Mouse (Mus musculus) midbrain, embryonic 14.5 days (tissue): ENCODE results near the gene Ctnna2. TPM values are rescaled to one million over a fixed set of nuclear protein-coding genes. Genes with fewer than 3 reads are reported as not detected.

Experiments
- ATAC-seq: fragments of 200-750 bp; cut with Nextera tagmentation; 2 replicates; pipeline ENCODE4 v1.8.0; 2017; ENCODE audit warnings: moderate number of reproducible peaks, moderate library complexity; ENCODE audit not compliant: low FRiP score, low TSS enrichment
- DNase-seq: peaks from one replicate; pipeline ENCODE4 v3.0.0-alpha.2; 2015
- H3K27ac ChIP-seq: fragments of 300-500 bp; sonication (generic); replicated peaks from 2 replicates; pipeline ENCODE4 v1.5.1; 2014; ENCODE audit warnings: mild to moderate bottlenecking, low read depth, low read length, moderate library complexity
- H3K27me3 ChIP-seq: fragments of 300-500 bp; sonication (generic); 2 replicates; pipeline ENCODE4 v1.6.1; 2014; ENCODE audit warnings: low read length, control low read depth, mixed read lengths; ENCODE audit not compliant: control insufficient read depth, insufficient read depth
- H3K36me3 ChIP-seq: fragments of 300-500 bp; sonication (generic); 2 replicates; pipeline ENCODE4 v1.6.1; 2014; ENCODE audit warnings: low read length, control low read depth; ENCODE audit not compliant: control insufficient read depth, insufficient read depth
- H3K4me1 ChIP-seq: fragments of 300-500 bp; sonication (generic); 2 replicates; pipeline ENCODE4 v1.6.1; 2014; ENCODE audit warnings: mild to moderate bottlenecking, antibody characterized with exemption, low read length, control low read depth; ENCODE audit not compliant: control insufficient read depth, insufficient read depth
- H3K4me2 ChIP-seq: fragments of 300-500 bp; sonication (generic); 2 replicates; pipeline ENCODE4 v1.6.1; 2014; ENCODE audit warnings: mild to moderate bottlenecking, low read length, moderate library complexity
- H3K4me3 ChIP-seq: fragments of 300-500 bp; sonication (generic); replicated peaks from 2 replicates; pipeline ENCODE4 v1.5.1; 2014; ENCODE audit warnings: low read depth, low read length
- H3K9ac ChIP-seq: fragments of 300-500 bp; sonication (generic); replicated peaks from 2 replicates; pipeline ENCODE4 v1.6.1; 2014; ENCODE audit warnings: mild to moderate bottlenecking, low read length, moderate library complexity
- H3K9me3 ChIP-seq: fragments of 300-500 bp; sonication (generic); 2 replicates; pipeline ENCODE4 v1.6.1; 2016; ENCODE audit warnings: low read length, control low read depth, mixed read lengths; ENCODE audit not compliant: control insufficient read depth
- WGBS: fragments of 180-500 bp; shearing (Covaris S2); extraction: QIAGEN DNeasy Blood & Tissue Kit; methylation state at CpG from one replicate; pipeline ENCODE4 v1.1.7; 2014; 5-methylcytosine and 5-hydroxymethylcytosine counted together
- polyA plus RNA-seq: library from polyadenylated mRNA; unstranded; fragments of >200 nt; fragmentation: Nextera tagmentation; extraction: Ambion mirVana; gene quantifications from 2 replicates; pipeline ENCODE4 v1.2.1, GENCODE M21; 2014

Ctnna2 gene
- polyA plus RNA-seq, 1 experiment from 2014 or later = 141 TPM

DNA sequence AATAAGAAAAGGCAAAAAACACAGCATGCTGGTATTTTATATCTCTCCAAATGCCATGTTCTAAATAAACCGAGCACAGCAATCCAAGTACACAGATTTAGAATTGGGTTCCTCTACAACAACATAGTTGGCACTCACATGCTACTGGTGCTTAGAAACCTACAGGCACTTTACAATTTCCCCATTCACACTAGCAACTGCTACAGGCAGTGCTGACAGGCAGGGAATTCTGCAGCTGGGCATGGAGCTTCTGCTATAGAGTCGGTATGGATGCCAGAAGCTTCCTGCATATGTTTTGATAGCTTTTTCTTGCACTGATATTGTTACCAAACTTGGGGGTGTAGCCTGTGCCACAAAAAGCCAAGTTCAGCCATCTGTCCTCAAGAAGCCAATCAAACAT is 131.8 kb downstream of the Ctnna2 start:
- ATAC-seq (no peak), DNase-seq (no peak)
- H3K4me2 ChIP-seq = no peak overlapping the region
- no peak overlapping the region for H3K4me3 ChIP-seq
- no peaks in the 10 kb centered on the region for H3K4me1 ChIP-seq
- no peak overlapping the region for H3K9ac ChIP-seq
- H3K27me3 ChIP-seq = no peaks in the 10 kb centered on the region
- no peak overlapping the region for H3K27ac ChIP-seq
- H3K9me3 ChIP-seq = no peaks in the 10 kb centered on the region
- H3K36me3 ChIP-seq = no peaks in the 10 kb centered on the region
- WGBS = 91% methylated on average over 2 of the region's 2 CpGs

- 0 out of 2 replicates have a peak, but pooled peaks cover 3% of the 10 kb centered on the region for H3K4me1 ChIP-seq
- no peaks in the 10 kb centered on the region for H3K27me3 ChIP-seq
- no peak overlapping the region for H3K4me3 ChIP-seq
- no peaks in the 10 kb centered on the region for H3K9me3 ChIP-seq
- H3K36me3 ChIP-seq = no peaks in the 10 kb centered on the region
- H3K4me2 ChIP-seq = no peak overlapping the region
- no peak overlapping the region for H3K27ac ChIP-seq
- H3K9ac ChIP-seq = no peak overlapping the region
- WGBS = 85% methylated on average over 2 of the region's 2 CpGs
- ATAC-seq (no peak), DNase-seq (peak; percentile 42)
Observed at GRCm38 (mm10) chr6:77839076-77839475, 140.4 kb downstream of the Ctnna2 start.

DNA sequence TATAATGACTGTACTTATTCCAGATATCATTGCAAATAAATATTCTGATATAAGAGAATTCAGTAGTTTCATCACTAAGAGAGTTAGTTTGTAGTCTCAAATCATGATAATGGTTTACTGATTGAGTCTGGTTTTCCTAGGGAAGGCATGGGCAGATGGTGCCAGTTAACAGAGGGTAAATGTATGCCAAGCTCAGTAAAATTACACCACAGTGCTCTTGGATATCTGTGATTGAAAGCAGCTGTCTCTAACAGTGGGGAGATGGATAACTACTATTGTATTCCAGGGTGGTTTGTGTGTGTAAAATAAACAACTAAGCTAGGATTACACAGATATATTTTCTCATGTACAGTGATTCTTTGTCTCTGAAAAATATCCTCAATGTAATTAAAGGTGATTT is 140.8 kb downstream of the Ctnna2 start:
- ATAC-seq (no peak), DNase-seq (no peak)
- no peaks in the 10 kb centered on the region for H3K9me3 ChIP-seq
- no peaks in the 10 kb centered on the region for H3K36me3 ChIP-seq
- H3K4me1 ChIP-seq = 0 out of 2 replicates have a peak, but pooled peaks cover 3% of the 10 kb centered on the region
- H3K27me3 ChIP-seq = no peaks in the 10 kb centered on the region
- H3K4me3 ChIP-seq = no peak overlapping the region
- H3K4me2 ChIP-seq = no peak overlapping the region
- no peak overlapping the region for H3K9ac ChIP-seq
- no peak overlapping the region for H3K27ac ChIP-seq

- Histone ChIP-seq H3K9me3 (no peaks in the 10 kb centered on the region), H3K36me3 (no peaks in the 10 kb centered on the region), H3K4me3 (no peak overlapping the region), H3K4me1 (0 out of 2 replicates have a peak, but pooled peaks cover 3% of the 10 kb centered on the region), H3K9ac (no peak overlapping the region), H3K27ac (no peak overlapping the region), H3K27me3 (no peaks in the 10 kb centered on the region), H3K4me2 (no peak overlapping the region)
- WGBS = 98% methylated on average over 3 of the region's 3 CpGs
- DNase-seq (no peak), ATAC-seq (no peak)
Observed at GRCm38 (mm10) chr6:77837543-77837942, 142.0 kb downstream of the Ctnna2 start.

GRCm38 (mm10) chr6:77834680-77835079 is 144.8 kb downstream of the Ctnna2 start:
- 74% methylated on average over 2 of the region's 2 CpGs for WGBS

GRCm38 (mm10) chr6:77827526-77827925 is 152.0 kb downstream of the Ctnna2 start:
- Histone ChIP-seq H3K27ac (no peak overlapping the region), H3K4me2 (no peak overlapping the region), H3K4me3 (no peak overlapping the region), H3K9ac (no peak overlapping the region), H3K9me3 (no peaks in the 10 kb centered on the region), H3K4me1 (peaks cover 6% of the 10 kb centered on the region; the same call in 1 of the 2 replicates), H3K36me3 (no peaks in the 10 kb centered on the region), H3K27me3 (no peaks in the 10 kb centered on the region)
- no peak; the same call in 1 of the 2 replicates for ATAC-seq
- DNase-seq = peak; percentile 46
- WGBS = 56% methylated on average over 1 of the region's 1 CpGs

More at GRCm38 (mm10) chr6:77834680-77835079, 144.8 kb downstream of the Ctnna2 start:
- Histone ChIP-seq H3K27me3 (no peaks in the 10 kb centered on the region), H3K4me1 (peaks cover 9% of the 10 kb centered on the region; the same call in 1 of the 2 replicates), H3K27ac (no peak overlapping the region), H3K9me3 (no peaks in the 10 kb centered on the region), H3K36me3 (no peaks in the 10 kb centered on the region), H3K9ac (no peak overlapping the region), H3K4me2 (no peak overlapping the region), H3K4me3 (no peak overlapping the region)
- no peak for ATAC-seq
- no peak for DNase-seq

DNA sequence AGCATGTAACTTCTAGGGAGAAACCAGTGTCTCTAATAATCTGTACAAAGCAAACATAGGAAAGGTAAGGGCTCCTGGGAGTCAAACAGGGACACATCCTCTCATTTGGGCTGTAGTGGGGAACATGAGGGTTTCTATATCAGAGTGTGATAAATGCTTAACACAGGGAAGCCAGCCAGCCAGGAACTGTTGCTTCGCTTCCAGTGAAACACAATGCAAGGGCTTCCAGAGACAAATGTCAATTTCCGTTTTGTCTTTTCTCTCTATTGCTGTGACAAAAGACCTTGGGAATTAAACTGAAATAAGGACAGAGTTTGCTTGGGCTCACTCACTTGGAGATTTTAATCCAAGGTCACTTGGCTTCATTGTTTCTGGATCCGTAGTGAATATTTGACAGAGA is 162.4 kb downstream of the Ctnna2 start:
- WGBS = 54% methylated on average over 3 of the region's 3 CpGs

DNA sequence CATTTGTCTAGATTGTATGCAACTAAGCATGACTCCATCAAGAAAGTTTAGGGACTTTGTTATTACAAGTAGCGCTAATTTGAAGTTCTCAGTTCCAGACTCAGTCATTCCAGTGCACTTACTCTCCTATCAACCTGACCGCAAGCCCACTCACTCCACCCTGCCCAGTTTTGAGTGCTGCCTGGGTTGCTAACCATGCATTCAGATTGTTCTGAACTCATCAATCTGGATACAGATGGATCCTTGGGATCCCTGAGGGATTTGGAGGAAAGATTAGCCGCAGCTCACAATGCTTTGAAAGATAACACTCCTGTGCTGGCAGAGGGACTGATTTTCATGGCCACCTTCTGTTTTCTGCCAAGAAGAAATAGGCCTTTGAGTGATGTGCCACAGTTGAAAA is 168.5 kb downstream of the Ctnna2 start:
- H3K36me3 ChIP-seq = no peaks in the 10 kb centered on the region
- H3K4me3 ChIP-seq = no peak overlapping the region
- H3K4me1 ChIP-seq = peaks cover 9% of the 10 kb centered on the region; the same call in 1 of the 2 replicates
- H3K9ac ChIP-seq = no peak overlapping the region
- ATAC-seq = no peak
- no peaks in the 10 kb centered on the region for H3K9me3 ChIP-seq
- WGBS = 59% methylated on average over 3 of the region's 3 CpGs
- no peak overlapping the region for H3K4me2 ChIP-seq
- H3K27ac ChIP-seq = no peak overlapping the region
- no peaks in the 10 kb centered on the region for H3K27me3 ChIP-seq
- DNase-seq = no peak

More for the DNA sequence above, 162.4 kb downstream of the Ctnna2 start:
- Histone ChIP-seq H3K4me3 (no peak overlapping the region), H3K9ac (no peak overlapping the region), H3K27me3 (no peaks in the 10 kb centered on the region), H3K36me3 (no peaks in the 10 kb centered on the region), H3K4me1 (peaks cover 4% of the 10 kb centered on the region; the same call in 1 of the 2 replicates), H3K27ac (no peak overlapping the region), H3K4me2 (no peak overlapping the region), H3K9me3 (no peaks in the 10 kb centered on the region)
- DNase-seq (no peak), ATAC-seq (no peak)

- H3K27me3 ChIP-seq = no peaks in the 10 kb centered on the region
- no peaks in the 10 kb centered on the region for H3K36me3 ChIP-seq
- no peak overlapping the region for H3K9ac ChIP-seq
- ATAC-seq (no peak), DNase-seq (no peak)
- no peaks in the 10 kb centered on the region for H3K9me3 ChIP-seq
- WGBS = 74% methylated on average over 3 of the region's 3 CpGs
- H3K4me3 ChIP-seq = no peak overlapping the region
- H3K27ac ChIP-seq = no peak overlapping the region
- H3K4me2 ChIP-seq = no peak overlapping the region
- H3K4me1 ChIP-seq = no peaks in the 10 kb centered on the region
Observed at GRCm38 (mm10) chr6:77802604-77803003, 176.9 kb downstream of the Ctnna2 start.
